Mouse (Mus musculus) layer of hippocampus, postnatal 14 days (tissue): ENCODE measurements around the gene Gm17651. TPM values are rescaled to one million over a fixed set of nuclear protein-coding genes. Genes with fewer than 3 reads are reported as not detected.

ENCODE experiments used
- DNase-seq, 2 experiments: peaks; one replicate each; pipeline ENCODE4 v3.0.0; 2021 to 2022; ENCODE audit warnings: low spot score in 2 of 2, mixed read lengths in 1 of 2
- microRNA-seq, 2 experiments: library from miRNA; unstranded; fragments of <30 nt; microRNA quantifications; one replicate each; pipeline ENCODE4 v1.2.0; 2021
- total RNA-seq, 2 experiments: library from RNA; stranded (reverse); gene quantifications; 2 replicates each; pipeline ENCODE4 v1.2.3; 2021

Gene Gm17651
- total RNA-seq, 2 experiments from 2014 or later: not detected

DNA sequence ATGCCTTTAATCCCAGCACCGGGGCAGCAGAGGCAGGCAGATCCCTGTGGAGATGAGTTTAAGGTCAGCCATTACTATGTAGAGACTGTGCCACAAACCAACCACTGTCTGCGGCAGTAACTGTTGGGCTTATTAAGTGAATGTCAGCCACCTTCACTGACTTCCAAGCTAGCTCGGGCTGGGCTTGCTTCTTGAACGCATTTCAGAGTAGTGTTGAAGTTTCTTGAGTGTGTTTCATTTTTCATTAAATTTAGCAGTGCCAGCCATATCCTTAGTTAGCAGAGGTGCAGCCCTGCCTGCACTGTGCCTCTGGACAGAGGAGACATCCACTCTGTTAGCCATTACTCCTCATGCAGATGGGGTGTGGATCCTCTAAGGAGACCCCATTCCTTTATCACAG lies 43.7 kb downstream of the Gm17651 start:
- no peak for DNase-seq

GRCm38 (mm10) chr3:97629941-97630340 lies 44.6 kb downstream of the Gm17651 start:
- DNase-seq: no peak

- DNase-seq: no peak
Measured at GRCm38 (mm10) chr3:97628391-97629001, 46.0 kb downstream of the Gm17651 start, which contains the start of gene Fmo5. TSS of gene Fmo5 (plus strand) at chr3:97628804.

GRCm38 (mm10) chr3:97627893-97628292 lies 46.6 kb downstream of the Gm17651 start:
- no peak for DNase-seq

DNA sequence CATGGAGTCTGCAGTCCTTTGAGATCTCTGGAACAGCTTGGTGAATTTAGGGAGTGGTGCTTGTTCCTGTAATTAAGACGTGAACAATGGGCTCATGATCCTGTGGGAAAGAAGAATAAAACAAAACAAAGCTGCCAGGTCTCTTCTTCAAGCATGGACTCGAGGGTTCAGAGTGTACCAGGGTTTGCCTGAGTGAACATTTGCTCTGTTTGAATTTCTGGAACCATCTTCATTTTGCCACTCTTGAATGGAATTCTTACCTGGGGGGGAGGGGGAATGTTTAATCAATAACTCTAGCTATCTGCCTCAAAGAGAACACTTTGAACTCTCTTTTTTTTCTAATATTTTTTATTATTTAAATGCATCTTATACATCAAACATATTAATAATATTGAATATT lies 49.9 kb downstream of the Gm17651 start:
- DNase-seq: no peak

Small RNA genes within 50 kb of the gene (microRNA-seq; reads per million reads assigned to microRNA genes)
- 0 reads per million in 2 experiments for gene Mir7225

Other genes with a start within 250 kb of the Gm17651 start
- gene Chd1l, start 64.5 kb downstream of the Gm17651 start, total RNA-seq: 10 to 100 TPM in 1 of 2 experiments, 1 to 10 TPM in 1; 8.7 to 11.8 TPM
- 1 to 10 TPM; 2.0 to 3.1 TPM for gene Fmo5, start 45.9 kb downstream of the Gm17651 start, total RNA-seq
- 10 to 100 TPM; 36.5 to 38.2 TPM for gene Prkab2, start 16.5 kb downstream of the Gm17651 start, total RNA-seq
- 100 to 1,000 TPM; 214 to 250 TPM for gene Pde4dip, start 214.0 kb upstream of the Gm17651 start, total RNA-seq
- 10 to 100 TPM; 66.7 to 68.1 TPM for gene Sec22b, start 226.5 kb upstream of the Gm17651 start, total RNA-seq